Mouse (Mus musculus) mouse trophoblast stem cell (cell line): ENCODE results near the gene Nelfcd.

Experiments
- in situ Hi-C, 2 experiments: fragments of 300-500 bp; cut with MseI, MboI; formaldehyde crosslinking; loops; 2 replicates in 1 of 2; 3 replicates in 1 of 2; pipeline ENCODE4 v1.15.1; 2025

Gene Nelfcd

DNA sequence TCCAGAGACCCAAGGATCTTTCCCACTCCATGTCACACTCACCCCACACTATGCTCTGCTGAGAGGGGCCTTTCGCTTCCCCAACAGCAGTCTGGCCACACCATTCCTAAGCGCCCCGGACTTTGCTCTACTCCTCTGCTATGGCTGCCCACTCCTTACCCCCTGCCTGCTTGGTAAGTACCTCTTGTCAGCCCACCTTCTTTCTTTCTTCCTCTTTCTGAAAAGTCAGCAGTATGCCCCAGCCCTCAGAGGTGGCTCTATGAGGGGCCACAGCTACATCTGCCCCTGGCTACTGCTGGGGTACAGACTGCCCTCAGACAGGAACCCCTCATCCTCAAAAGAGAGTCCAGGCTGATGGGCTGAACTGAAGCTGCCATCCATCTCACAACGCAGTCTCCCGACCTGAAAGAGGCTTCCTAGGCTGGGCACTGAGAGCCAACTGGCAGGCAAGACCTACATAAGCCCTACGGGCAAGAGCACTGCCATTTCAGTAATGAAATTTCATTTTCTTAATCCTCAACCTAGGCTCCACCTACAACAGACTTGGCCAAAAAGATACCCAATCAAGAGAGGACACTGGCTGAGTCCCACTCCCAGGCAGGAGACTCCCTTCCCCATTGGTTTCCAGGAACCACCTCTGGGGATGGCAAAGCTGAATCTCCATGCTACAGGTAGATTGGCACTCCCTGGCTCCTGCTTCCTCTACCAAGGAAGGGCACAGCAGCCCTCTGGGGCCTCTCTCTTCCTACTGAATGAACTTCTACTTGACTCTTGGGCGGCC, 21.5 kb downstream of the Nelfcd start:
- in situ Hi-C loops, result no loop called here

GRCm38 (mm10) chr2:174437697-174437982, 22.0 kb downstream of the Nelfcd start:
- in situ Hi-C loops, result no loop called here

DNA sequence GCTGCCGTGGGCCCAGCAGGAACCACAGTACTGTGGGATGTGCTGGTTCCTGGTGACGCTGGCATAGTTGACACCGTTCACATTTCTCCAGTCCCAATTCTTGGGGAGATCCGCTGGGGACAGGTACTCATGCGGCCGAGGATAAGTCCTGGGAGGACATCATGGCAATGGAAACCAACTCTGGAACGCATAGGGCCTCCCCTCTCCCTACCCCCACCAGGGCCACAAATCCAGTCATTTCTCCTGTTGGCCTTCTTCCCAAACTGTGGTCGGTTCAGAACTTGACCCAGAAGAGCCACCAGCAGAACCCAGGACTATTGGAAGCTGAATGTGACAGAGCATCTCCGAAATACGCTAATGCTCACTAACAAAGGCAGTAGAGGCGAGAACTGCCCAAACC, 22.6 kb downstream of the Nelfcd start:
- in situ Hi-C loops, result no loop called here

DNA sequence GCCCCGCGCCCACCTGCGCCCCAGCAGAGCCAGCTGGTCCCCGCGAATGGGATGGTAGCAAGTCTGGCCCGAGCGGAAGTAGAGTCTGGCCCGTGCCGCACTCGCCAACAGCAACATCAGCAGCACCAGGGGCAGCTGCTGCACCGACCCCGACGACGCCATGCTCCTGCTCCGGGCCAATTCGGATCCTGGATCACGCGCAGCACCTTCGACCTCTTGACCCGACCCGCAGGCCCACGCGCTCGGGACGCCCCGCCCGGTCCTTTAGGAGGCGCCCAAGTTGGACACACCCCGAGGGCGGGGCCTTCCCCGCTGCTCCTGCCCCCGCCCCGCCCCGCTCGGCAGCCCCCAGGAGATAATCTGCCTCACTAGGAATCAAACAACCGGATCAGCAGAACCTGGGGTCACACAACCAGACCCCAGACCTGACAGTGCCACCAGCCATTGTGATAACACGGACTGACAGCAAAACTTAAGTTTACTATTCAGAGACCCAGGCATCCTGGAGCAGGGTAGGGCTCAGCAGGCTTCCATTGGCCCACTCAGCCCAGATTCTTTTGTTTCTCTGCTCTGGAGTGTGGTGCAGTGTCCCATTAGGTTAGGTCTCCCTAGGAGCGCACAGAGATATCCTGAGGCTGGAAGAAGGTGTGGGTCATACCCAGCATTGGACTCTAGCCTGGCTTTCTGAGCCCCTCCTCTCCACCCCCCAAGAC, 23.3 kb downstream of the Nelfcd start, which contains the start of gene Ctsz:
TSS of gene Ctsz (minus strand) at position 303 of the 713 bp plus-strand sequence.
- in situ Hi-C loops, result no loop called here

GRCm38 (mm10) chr2:174439450-174439838, 23.8 kb downstream of the Nelfcd start:
- in situ Hi-C loops, result no loop called here

GRCm38 (mm10) chr2:174439961-174440360, 24.4 kb downstream of the Nelfcd start:
- in situ Hi-C loops, result no loop called here

- in situ Hi-C loops, result no loop called here
Observed at GRCm38 (mm10) chr2:174441898-174442297, 26.3 kb downstream of the Nelfcd start.

DNA sequence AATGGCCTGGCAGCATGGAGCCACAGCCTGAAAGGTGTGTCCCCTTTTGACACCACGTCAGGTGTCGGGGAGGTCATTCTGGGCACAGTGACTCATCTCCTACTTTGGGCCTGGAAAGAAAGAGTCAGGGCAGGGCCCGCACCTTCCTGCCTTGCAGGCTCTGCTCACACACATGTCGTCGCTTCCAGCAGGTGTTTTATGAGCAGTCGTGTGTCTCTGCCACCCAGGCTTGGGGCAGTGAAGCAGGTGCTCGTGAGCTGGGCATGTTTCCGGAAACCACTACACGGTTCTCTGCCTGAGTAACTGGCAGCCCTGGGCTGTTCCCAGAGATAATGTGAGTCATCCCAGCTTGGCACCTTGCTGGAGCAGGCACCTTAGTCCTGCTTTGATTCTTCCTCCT, 26.9 kb downstream of the Nelfcd start:
- in situ Hi-C loops, result no loop called here

DNA sequence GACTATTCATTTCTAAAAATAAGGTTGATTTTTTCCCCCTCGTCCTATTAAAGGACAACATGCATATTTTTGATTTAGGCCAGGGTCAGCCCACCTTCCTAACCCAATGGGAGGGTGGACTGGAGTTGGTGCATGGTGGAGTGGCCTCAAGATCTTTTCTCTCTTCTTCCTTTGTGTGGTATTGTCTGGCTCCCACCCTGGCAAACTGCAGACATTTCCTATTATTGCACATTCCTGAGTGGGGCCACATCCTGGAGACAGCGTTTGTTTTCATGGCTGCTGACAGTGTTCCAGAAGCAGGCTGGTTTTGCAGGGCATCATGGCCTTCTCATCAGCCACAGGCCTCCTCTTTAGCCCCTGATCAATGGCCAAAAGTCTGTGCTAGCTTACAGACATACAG, 27.4 kb downstream of the Nelfcd start:
- in situ Hi-C loops, result no loop called here

DNA sequence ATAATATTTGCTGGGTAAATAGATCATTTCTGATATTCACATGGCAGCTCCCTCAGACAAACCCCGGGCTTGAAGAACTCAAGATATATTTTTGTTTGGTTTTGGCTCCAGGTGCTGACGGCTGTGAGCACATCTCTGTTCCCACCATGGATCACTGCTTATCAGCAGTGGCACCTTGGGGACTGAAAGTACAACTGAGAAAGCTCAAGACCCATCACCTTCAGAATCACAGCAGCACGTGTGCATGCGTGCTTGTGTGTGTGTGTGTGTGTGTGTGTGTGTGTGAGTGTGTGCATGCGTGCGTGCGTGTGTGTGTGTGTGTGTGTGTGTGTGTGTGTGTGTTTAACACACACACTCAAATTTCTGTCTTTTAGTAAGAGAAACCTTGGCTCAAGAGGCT, 28.8 kb downstream of the Nelfcd start:
- in situ Hi-C loops, result no loop called here

DNA sequence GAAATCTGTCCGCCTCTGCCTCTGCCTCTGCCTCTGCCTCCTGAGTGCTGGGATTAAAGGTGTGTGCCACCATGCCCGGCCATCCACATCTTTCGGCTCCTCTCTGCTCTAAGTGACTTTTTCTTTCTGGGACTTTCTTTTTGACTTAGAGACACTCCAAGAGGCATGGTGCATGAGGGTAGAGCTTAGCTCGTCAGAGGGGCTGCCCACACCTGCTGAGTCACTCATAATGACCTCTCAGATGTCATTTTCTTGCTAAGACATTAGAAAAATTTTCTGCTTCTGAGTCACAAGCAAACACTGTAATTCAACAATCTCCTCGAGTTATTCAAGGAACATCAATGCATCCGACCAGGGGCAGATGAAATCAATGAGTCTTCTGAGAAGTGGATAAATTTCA, 29.4 kb downstream of the Nelfcd start:
- in situ Hi-C loops, result no loop called here

DNA sequence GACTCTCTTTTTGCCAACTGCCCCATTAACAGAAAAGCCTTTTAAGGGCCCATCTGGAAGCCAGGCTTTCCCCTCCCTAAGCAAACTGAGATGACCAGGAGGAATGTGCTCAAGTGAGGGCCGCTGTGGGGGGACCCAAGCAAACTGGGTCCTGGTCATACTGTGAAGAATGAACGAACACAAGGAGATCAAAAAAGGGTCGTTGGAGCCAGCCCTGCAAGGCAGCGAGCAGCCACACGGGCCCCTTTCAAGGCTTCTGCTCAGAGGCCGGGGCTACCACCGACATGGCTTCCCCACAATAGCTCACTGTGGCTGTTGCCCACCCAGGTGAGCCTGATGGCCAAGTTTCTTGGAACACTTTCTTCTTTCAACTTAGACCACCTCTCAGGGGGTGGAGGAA, 30.9 kb downstream of the Nelfcd start:
- in situ Hi-C loops, result no loop called here

- in situ Hi-C loops, result no loop called here
Observed at GRCm38 (mm10) chr2:174446905-174447304, 31.3 kb downstream of the Nelfcd start.

DNA sequence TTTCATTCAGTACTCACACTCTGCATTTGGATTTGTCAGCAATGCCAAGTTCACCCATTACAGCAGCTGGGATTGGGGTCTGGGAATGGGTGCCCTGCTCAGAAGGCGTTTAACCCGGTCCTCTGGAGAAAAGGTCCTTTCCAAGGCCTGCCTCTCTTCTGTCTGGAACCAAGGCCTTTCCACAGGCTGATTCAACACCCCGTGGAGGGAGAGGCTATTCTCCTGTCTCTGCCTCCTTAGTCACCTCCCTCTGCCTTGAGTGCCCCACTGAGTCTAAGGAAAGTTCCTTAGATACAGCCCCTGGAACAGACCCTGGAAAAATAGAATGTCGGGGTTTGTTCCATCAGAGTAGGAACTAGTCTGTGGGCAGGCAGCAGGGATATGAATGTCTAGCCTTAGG, 32.8 kb downstream of the Nelfcd start:
- in situ Hi-C loops, result no loop called here

DNA sequence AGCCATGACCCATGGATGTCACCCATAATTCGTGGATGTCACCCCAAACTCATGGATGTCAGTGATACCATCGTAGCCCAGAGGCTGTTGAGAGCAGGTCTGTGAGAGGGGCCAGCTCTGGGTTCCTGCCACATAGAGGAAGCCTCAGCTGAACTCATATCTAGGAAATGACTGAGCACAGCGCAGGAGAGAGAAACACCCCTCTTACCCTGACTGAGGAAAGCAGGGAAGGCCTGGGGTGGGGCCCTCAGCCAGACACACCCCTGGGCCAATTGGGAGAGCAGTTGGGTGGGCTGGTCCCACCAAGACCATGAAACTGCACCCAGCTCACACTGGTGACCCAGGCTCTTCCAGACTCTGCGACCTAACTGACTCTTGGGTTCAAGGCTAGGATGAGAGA, 34.7 kb downstream of the Nelfcd start, which contains the start of gene Tubb1:
TSS of gene Tubb1 (plus strand) at position 343 of the 400 bp plus-strand sequence.
- in situ Hi-C loops, result loop anchor here in 1 of 2 experiments (10.0 kb wide), 1 partner anchor 136 kb away; no protein-coding TSS in a partner anchor

GRCm38 (mm10) chr2:174453681-174454080, 38.1 kb downstream of the Nelfcd start:
- in situ Hi-C loops, result loop anchor here in 1 of 2 experiments (10.0 kb wide), 1 partner anchor 139 kb away; no protein-coding TSS in a partner anchor

DNA sequence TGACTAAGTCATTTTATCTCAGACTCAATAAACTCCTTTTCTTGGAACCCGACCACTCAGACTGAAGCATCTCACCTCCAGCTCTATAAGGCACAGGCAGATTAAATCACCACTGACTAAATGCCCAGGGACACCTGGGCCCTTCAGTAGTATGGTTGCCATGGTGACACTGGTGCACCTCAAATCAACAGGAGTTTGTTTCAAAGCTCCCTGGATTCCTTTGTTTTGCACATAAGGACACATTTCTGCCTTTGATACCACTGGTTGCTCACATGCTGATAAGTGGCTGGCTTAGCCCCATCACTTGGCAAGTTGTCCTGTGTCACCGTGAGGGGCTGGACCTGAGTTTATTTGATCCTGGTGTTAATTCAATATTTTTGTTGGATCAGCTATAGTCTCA, 43.8 kb downstream of the Nelfcd start:
- in situ Hi-C loops, result loop anchor here in 1 of 2 experiments (10.0 kb wide), 1 partner anchor 145 kb away; no protein-coding TSS in a partner anchor

DNA sequence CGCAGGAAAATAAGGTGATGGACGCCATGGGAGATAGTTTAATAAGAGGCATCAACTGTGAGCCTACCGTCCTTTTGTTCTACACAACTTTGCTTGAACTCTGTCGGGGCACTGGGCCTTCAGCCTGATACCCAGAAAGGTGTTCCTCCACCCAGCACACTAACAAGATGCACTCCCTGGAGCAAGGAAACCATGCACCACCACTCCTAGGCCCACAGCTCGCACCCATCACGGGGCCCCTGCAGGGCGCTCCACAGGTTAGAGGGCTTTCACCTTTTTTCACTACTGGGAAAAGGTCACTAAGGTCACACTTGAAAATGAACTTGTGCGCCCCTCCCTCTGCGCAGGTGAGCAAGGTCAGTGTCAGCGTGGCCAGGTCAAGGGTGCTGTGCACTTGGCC, 47.8 kb downstream of the Nelfcd start:
- in situ Hi-C loops, result no loop called here

- in situ Hi-C loops, result no loop called here
Observed at GRCm38 (mm10) chr2:174463789-174464523, 48.4 kb downstream of the Nelfcd start, which contains the start of gene Atp5e. Gene Atp5e, minus strand, starts transcription at chr2:174464105.

DNA sequence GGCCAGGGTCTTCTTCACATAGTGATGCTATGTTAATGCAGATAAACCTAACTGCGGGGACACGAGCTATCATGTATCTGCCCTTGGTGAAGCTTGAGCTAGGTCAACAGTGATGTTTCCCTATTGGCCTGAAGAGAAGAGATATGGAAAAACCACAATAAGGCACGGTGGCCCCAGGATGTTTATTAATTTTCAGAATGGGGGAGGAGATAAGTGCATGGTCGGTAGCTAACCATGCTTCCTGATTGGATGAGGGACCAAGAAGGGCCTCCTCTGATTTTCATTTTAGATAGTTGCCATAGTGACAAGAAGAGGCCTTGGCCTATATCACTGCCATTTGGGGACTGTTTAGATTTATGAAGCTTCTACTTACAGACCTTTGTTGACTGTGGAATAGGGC, 54.7 kb downstream of the Nelfcd start:
- in situ Hi-C loops, result no loop called here

DNA sequence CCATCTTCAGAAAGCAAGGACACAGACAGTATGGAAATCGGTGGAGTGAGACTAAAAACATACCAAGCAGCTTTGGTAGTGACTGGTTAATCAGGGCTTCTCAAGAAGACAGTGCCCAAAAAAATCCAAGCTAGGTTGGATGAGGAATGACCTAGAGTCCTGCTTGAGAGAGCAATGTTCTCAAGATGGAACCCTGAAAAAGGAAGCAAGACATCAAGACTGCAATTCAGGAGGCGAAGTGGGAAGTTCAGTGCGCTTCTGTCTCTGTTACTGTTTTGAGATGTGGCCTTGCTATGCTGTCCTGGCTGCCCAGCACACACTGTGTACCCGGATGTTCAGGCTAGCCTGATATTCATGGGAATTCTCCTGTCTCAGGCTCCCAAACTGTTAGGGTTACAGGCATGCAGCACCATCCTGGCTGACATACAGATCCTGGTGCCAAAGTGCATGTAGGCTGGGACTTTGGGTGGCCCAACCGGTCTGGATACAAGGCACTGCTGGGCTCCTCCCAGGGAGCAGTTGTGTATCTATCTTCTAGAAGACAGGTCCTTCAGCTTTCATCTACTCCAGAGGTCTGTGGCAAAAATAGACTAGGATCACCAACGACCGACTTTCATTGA, 55.3 kb downstream of the Nelfcd start:
- in situ Hi-C loops, result no loop called here

DNA sequence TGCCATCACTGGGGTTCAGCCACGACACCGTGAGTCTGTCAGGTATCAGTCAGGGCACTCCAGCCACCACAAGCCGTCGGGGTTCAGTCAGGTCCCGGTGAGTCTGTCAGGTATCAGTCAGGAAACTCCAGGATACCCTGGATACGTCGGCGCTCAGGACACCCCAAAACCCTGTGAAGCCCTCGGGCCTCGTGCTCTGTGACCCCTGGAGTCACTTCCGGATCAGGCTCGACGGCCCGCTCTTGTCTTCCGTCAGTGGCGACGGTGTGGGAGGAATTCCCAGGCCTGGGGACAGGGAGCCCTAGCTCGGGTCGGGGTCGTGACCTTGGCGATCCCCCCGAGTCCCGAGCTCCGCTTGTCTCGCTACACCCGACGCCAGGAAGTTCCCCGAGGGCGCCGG, 56.8 kb downstream of the Nelfcd start:
- in situ Hi-C loops, result no loop called here
